Mouse (Mus musculus) C2C12 (cell line): Measurements from ENCODE around the gene Srsf3.
A peak's percentile ranks its signal among the peaks of the same experiment; 100 is the strongest.

Source experiments
- CTCF ChIP-seq: IDR thresholded peaks from one replicate; pipeline ENCODE4 v1.5.1; 2011; ENCODE audit not compliant: control insufficient read depth, insufficient read depth, insufficient read length
- USF1 ChIP-seq: IDR thresholded peaks from one replicate; pipeline ENCODE4 v1.6.1; 2011; ENCODE audit warnings: low read depth, mild to moderate bottlenecking, control low read depth, moderate library complexity

- TF ChIP-seq USF1 = peak; percentile 84
- no peak for TF ChIP-seq CTCF
Observed at GRCm38 (mm10) chr17:29039351-29039750, 6.9 kb downstream of the Srsf3 start.
